Mouse (Mus musculus): ENCODE data around the gene Gipc2.
"Not testable (repeated sequence)": the region's sequence is repeated elsewhere in the genome, so short reads cannot be mapped to it uniquely, and the experiment has no call there.

Gipc2 gene

DNA sequence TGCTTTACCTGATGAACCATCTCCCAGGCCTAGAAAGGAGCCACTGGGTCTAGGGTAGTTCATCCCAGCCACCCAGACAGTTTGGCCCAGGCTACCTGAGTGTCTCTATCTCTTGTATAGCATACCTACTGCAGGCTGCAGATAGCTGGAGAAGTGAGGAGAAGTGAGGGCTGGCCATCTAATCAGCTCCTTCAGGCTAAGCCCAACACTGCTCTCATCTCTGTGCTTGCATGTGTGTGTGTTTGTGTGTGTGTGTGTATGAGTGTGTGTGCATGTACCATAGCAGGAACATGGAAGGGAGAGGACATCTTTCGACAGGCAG lies 13.6 kb downstream of the Gipc2 start:
- DNase-seq = no peak

DNA sequence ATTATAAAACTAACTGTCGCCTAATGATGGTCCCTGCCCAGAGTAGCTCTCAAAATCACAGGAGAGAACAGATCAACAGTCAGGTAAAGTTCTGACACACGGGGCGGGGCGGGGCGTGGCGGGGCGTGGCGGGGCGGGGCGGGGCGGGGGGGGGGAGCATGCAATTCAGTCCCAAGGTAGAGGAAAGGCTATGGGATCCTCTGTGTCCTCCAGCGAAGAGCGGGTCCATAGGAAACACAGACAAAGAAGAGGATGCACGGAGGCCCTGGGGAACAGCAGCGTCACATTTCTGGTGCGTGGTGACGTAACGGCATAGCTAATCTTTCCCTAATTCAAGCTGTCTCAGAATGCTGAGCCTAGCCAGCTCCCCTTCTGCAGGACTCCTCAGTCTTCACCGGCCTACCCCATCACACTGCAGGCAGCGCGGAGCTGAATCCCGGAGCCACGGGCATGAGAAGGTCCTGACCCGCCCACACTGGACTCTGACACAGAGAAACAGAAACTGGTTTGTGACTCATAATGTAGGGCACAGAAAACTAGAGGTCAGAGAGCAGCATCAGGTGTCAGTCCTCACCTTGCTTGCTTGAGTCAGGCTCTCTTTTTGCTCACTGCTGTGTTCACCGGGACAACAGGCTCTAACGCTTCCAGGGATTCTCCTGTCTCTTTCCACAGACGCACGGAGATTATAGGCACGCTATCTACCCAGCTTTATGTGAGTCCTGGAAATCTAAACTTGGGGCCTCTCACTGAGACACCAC lies 14.1 kb downstream of the Gipc2 start:
- no peak for DNase-seq

GRCm38 (mm10) chr3:152149863-152150262 lies 16.2 kb downstream of the Gipc2 start:
- no peak for DNase-seq

DNA sequence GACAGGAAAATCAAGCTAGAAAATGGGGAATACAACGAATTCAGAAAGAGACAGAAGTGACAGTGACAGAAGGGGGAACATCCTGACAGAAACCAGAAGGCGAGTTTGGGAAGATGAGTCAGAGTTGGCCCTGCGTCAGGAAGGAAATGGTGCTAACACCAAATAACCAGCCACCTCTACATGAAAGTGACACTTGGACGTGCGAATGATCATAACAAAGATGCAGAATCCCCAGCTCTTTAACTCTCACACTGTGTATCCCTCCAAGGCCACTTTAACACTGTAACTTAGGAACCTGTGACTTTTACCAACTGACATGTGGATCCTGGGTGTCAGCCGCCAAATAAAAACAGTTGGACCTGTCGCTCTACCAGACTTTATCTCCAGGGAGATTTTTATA lies 16.6 kb downstream of the Gipc2 start:
- no peak for DNase-seq

GRCm38 (mm10) chr3:152147085-152147831 lies 18.8 kb downstream of the Gipc2 start:
- DNase-seq = no peak

- no peak for DNase-seq
These were observed 20.8 kb downstream of the Gipc2 start for GRCm38 (mm10) chr3:152145186-152145585.

DNA sequence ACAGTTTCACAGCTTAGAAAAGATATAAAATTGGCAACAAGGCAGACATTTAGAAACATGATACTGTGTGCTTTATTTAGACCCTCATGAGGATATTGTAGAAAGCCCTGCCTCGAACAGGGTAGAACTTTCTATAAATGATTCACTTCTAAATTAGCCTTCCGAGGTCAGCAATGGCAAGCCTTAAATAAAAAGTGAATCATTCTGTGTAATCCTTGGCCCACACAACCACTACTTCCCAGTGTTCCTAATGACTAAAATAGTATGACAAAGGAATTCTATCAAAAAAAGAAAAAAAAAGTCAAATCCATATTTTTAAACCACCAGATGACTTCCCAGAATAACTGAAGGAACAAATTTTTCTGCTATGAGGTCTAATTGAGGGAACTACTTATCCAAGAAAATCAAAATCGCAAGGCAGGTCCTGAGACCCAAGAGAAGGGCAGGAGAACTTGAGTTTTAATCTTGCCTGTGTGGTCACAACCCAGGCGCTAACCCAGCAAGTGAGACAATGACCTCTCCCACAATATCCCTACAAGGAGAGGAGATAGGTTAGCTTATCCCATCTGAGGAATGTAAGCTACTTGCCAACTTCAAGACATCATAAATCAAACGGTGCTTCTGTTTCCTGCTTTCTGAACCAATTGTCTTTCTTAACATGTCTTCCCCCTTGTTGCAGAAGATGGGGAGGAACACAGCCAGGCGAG lies 22.9 kb downstream of the Gipc2 start:
- DNase-seq = no peak

- no peak for DNase-seq
These were observed 23.9 kb downstream of the Gipc2 start for GRCm38 (mm10) chr3:152142146-152142545.

DNA sequence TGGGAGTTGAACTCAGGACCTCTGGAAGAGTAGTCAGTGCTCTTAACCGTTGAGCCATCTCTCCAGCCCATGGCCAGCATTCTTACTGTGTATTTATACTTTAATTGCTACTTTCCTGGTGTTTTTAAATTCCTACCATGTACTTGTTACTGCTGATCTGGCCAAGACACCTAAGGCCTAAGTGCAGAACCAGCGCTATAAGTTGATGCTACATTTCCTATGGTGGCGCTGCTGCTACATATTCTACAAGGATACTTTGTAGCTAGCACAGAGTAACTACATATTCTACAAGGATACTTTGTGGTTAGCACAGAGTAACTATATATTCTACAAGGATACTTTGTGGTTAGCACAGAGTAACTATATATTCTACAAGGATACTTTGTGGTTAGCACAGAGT lies 26.7 kb downstream of the Gipc2 start:
- not testable (repeated sequence) for DNase-seq

- DNase-seq = not testable (repeated sequence)
These were observed 29.9 kb downstream of the Gipc2 start for GRCm38 (mm10) chr3:152136106-152136505.

GRCm38 (mm10) chr3:152133621-152134020 lies 32.4 kb downstream of the Gipc2 start:
- no peak for DNase-seq

- DNase-seq = no peak
These were observed 35.1 kb downstream of the Gipc2 start for GRCm38 (mm10) chr3:152130963-152131362.

DNA sequence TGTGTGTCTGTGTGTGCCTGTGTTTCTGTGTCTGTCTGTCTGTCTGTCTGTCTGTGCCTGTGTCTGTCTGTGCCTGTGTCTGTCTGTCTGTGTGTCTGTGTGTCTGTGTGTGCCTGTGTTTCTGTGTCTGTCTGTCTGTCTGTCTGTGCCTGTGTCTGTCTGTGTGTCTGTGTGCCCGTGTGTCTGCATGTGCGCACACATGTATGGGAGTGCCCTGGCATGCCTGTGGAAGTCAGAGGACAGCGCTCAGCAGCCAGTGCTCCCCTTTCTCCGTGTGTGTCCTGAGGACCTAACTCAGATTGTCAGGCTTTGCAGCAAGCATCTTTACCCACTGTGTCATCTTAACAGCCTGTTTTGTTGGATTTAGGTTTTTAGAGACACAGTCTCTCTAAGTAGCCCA lies 36.6 kb downstream of the Gipc2 start:
- DNase-seq = not testable (repeated sequence)

- DNase-seq = no peak
These were observed 37.4 kb downstream of the Gipc2 start for GRCm38 (mm10) chr3:152128631-152129030.

- DNase-seq = no peak
These were observed 38.9 kb downstream of the Gipc2 start for GRCm38 (mm10) chr3:152127144-152127543.

GRCm38 (mm10) chr3:152122720-152123119 lies 43.3 kb downstream of the Gipc2 start:
- no peak for DNase-seq

GRCm38 (mm10) chr3:152122101-152122500 lies 43.9 kb downstream of the Gipc2 start:
- DNase-seq = no peak

DNA sequence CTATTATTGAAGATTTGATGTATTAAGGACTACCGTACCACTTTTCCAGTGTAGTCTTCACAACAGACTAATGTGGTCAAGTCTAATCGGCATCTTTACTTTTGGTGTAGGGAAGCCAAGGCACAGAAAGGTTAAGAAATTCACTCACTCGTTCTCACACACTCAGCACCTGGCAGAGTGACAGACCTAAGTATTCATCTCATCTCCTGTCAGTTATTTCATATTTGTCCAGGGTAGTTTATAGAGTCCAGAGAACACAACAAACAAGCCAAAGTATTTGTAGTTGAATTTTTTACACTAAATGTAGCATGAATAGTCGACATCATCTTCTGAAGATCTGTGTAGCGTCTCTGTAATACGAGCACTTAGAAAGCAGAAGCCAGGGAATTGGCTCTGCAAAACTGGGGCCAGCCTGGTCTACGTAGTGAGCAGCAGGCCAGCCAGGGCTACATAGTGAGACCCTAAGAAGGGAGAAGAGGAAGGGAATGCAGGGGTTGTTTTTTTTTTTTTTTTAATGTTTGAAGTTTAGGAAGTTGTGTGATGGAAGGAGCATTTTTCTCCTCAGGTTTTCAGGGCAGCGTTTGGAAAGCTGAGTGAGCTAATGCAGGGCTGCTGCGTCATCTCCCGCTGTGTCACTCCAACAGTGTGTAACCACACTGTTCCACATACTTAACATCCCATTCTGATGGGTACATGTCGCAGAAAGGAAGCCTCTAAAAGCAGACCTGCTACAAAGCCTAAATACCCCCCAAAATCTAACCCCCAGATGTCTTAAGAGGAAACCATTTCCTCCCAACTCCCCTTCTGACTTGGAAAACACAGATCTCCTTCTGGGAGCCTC lies 44.6 kb downstream of the Gipc2 start:
- no peak for DNase-seq

DNA sequence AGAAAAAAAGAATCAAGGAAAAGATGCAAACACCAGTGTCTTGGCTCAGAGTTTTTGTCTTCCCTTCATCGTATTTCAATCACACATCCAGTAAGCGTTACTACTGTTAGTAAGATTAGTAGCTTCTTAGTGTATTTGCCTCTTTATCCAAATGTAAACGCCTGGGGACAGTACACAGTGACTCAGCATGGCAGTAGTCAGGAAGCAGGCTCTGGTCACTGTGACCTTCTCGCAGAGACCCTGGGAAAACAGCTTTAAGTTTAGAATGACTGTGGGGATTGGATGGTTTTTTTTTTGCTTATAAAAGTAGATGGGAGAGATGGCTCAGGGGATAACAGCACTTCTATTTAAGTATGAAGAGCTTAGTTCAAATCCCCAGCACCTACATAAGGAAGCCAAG lies 46.0 kb downstream of the Gipc2 start:
- DNase-seq = no peak

GRCm38 (mm10) chr3:152117941-152118340 lies 48.1 kb downstream of the Gipc2 start:
- no peak for DNase-seq

DNA sequence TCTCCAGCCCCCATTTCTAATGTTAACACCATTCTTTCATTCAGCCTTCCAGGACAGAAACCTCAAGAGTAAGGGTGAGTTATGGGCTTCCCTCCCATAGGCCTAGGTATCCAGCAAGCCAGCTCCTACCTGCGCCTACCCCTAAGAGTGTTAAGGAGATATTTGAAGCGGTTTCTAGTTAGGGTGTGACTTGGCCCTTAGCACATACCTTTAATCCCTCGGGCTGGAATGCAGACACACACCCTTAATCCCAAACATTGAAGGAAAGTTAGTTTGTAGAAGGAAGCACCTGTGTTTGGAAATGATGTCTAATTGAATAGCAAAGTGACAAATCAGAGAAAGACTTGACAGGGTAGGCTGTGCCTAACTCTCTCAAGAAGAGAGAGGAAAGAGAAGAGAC lies 49.9 kb downstream of the Gipc2 start:
- DNase-seq = no peak

GRCm38 (mm10) chr3:152114786-152115185 lies 51.2 kb downstream of the Gipc2 start:
- DNase-seq = no peak

- DNase-seq = no peak
These were observed 51.8 kb downstream of the Gipc2 start for GRCm38 (mm10) chr3:152114222-152114621.
